Mouse (Mus musculus) Muller cell, postnatal 12 days (primary cell): ENCODE measurements around the gene Pacsin3.

ENCODE experiments used
- DNase-seq: peaks from one replicate; pipeline ENCODE4 v3.0.0-alpha.2; 2015; ENCODE audit errors: inconsistent ontology term

The Pacsin3 gene

DNA sequence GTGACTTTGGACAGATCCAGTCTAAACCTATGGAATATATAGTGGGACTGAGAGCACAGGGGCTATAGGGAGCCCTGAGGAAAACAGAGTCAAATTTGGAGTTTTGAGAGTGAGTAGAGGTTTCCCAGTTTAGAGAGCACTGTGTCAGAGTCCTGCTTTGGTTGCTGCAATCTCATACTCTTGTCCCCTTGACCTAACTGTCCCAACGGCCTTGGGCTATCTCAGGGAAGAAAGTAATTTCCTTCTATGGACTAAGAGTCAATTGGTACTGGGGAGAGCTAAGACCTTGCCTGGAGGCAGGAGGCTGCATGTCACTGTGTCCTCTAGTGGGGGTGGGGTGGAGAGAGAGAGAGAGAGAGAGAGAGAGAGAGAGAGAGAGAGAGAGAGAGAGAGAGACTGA is 3.1 kb downstream of the Pacsin3 start:
- DNase-seq, result no peak

DNA sequence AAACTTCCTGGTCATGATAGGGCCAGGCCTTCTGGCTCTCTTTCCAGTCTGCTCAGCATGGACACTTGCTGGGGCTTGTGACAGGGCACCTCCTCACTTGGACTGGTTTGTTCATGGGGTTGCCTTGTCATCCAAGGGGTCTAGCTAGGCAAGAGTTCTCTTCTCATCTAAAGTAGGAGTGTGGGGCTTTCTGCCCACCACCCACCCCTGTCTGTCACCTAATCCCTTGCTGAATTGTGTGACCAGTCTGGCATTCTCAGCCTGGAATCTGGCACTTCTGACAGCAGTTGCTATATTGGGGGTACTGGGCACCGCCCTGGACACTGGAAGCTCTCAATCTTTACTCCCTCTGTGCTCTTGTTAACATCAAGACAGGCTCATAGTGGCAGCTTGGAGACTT is 3.7 kb downstream of the Pacsin3 start:
- no peak for DNase-seq

DNA sequence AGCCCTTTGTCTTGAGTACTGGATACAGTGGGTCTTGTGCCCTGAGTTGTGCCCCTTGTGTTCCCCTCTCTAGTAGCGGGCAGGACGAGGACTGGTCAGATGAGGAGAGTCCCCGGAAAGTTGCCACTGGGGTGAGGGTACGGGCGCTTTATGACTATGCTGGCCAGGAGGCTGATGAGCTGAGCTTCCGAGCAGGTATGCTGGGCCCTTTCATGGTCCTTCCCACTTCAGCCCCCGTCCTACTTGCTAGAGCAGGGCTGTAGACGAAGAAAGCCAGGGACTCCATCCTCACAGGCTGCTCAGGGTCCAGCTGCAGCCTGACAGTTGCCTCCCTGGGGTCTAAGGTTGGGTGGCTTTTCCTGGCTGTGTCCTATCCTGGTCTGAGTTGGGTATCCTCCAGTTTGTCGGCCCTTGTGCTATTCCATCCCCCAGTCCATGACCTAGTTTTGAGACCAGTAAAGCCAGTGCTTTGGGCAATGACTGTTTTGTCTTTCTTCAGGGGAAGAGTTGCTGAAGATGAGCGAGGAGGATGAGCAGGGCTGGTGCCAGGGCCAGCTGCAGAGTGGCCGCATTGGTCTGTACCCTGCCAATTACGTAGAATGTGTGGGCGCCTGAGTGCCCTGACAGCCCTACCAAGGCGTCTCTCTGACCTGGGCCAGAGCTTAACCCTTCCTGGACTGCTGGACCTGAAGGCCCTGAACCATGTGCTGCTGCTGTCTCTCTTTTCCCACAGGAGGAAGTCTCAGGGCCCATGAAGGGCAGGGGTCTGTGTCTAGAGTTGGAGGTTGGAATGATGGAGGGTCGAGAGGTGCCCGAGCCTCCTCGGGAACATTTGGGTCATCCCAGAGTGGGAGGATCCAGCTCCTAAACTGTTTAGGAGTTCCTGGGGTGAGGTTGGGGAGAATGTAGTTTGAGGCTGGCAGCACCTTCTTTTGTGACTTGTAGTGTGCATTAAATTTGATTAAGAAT is 8.2 kb downstream of the Pacsin3 start:
- DNase-seq, result no peak

DNA sequence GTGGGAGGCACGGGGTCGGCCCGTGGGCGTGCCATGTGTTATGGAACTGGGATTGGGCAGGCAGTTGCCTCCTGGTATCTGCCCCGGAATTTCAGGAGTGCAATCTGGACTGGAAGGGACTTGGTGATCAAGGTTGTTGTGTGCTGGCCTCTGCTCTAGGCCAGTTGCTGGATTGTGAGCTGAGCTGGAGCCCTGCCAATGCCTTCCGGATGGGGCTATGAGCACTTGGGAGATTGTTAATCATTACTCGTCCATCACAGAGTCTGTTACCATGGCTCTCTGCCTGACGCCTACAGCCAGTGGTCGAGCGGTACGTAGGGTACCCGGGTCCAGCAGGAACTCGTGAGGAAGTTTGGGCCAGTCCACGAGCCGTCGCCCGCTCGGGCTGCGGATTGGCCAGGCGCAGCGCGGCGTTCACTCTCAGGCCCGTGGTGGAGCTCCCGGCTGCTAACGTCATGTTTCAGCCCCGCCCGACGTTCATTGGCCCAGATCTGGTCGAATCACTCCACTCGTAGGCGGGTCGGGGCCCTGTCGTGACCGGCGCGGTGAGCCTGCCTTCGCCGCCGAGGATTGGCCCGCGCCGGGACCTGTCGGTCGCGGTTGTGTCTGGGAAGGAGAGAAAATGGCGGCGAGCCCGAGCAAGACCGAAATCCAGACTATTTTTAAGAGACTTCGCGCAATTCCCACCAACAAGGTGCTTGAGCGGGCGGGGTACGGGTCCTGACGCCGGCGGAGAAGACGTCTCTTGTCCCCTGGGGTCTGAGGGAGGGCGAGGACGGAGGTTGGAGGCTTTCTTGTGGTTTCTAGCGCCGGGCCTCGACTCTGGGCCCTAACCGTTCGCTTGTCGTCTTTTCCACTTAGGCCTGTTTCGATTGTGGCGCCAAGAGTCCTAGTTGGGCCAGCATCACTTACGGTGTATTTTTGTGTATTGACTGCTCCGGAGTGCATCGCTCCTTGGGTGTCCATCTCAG is 9.2 kb downstream of the Pacsin3 start, which contains the start of gene Arfgap2:
TSS of gene Arfgap2 (plus strand) at position 264 of the 971 bp plus-strand sequence.
- peak; percentile 98 for DNase-seq

DNA sequence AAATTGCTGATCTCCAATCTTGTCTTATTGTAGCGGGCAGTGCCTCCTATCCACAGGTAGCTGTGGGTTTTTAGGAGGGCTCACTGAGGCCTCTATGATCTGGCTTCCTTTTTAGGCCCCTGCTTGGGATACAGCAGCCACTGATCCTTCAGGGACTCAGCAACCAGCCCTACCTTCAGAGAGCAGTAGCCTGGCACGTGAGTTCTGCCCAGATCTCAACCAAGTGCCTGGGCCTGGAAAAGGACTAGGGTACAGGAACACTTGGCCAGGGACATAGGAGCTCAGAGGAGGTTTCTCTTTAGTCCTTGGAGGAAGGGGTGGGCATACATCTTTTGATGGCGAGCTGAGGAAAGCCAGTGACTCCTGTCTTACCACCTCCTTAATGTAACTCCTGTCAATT is 12.3 kb downstream of the Pacsin3 start:
- DNase-seq, result no peak

DNA sequence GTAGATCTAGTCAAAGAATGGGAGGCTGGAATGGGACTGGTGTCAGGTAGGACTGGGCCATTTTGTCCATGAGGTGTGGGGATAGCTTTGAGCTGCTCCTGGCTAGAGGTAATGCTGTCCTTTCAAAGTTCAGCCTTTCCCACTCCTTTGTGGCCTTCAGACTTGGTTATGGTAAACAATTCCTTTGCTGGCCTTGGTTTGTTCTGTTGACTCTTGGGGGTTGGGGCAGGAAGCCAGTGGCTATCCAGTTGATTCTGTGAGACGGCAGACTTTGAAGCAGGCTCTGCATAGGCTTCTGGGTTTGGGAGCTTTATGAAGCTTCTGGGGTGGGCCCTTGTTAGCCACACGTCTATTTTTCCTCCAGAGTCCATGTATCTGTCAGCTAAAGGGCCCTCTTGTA is 13.0 kb downstream of the Pacsin3 start:
- no peak for DNase-seq

DNA sequence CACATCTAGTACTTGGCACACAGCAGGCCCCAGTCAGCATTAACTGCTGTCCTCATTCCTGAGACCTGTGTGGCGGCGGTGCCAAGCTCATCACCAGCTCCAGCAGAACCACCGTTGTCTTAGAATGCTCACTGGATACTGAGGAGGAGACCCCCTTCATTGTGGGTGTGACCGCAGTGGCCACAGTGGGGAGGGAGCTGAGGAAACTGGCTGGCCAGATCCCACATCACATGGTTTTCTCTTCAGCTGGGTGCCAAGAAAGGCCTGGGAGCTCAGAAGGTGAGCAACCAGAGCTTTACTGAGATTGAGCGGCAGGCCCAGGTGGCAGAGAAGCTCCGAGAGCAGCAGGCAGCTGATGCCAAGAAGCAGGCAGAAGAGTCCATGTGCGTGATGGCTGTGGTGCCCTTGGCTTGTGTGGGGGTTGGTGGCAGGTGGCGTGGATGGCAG is 14.0 kb downstream of the Pacsin3 start:
- DNase-seq, result no peak

DNA sequence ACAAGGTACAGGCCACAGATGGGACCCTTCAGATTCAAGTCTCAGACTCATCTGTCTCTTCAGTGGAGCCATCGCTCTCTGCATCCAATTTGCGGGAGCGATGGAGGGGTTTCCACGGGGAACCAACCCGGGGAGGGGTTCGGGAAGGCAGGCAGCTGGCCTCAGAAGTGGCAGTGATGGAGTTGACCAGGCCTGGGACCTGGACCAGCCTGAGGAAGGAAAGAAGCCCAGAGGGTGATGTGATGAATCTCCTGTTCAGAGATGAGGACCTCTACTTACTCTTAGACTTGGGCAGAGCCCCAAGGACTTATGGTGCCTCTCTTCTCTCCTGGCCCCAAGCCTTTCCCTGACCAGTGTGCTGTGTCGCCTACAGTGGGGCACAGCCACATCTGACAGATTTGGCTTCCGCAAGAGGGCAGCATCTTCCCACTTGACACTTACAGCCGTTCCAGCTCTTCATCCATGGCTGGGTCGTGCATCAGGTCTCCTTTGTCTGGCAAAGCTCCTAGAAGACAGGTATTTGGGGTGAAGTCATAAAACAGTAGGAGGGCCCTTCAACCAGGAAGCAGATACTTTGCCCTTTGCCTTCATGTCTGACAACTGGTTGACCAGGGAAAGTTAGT is 23.1 kb downstream of the Pacsin3 start:
- no peak for DNase-seq

DNA sequence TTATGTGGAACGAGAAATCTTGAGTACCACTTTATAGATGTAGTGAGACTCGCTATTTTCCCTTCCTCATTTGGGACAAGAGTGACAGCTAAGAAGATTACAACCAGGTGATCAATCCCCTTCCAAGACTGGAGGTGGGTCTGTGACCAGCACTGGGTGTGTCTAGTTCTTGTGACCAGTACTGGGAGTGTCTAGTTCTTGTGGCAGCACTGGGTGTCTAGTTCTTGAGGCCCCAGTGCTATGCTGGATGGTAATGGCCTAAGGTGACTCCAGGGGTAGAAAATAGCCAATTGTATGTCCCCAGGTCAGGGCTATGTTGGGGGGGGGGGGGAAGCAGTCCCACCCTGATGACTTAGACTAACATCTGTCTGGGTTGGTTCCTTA is 23.6 kb downstream of the Pacsin3 start:
- DNase-seq, result no peak

DNA sequence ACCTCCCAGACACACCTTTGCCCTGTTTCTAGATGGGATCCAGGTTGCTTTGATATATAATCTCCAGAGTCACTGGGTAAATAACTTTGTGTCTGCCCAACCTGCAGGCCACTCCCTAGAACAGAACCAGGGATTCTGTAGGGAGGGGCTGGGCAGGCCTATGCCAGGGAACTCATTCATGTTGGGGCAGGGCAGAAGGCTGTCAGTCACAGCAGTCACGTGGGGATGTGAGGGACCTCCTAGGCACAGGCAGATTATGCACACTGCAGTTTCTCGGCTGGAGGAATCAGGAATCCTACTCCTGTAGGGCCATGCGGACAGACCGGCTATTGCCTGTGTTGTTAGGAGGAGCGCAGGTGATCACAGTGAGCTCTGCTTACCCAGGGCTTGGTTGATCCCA is 25.6 kb downstream of the Pacsin3 start:
- DNase-seq, result no peak

DNA sequence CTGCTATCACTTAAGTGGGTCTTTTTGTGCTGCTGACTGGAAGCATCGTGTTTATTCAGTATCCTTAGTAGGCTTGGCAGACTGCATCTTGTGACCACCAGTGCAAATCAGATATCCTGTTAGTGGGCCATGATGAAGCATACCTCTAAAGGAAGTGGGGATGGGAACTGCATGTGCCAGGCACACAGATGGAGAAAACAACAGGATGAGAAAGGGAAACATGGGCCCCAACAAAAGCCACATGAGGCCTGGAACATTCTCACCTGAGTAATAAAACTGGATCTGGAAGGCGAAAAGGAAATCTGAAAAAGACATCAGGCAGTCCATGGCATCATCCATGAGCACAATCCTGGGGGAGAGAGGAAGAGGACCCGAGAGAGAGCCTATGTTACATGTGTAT is 28.2 kb downstream of the Pacsin3 start:
- no peak for DNase-seq

DNA sequence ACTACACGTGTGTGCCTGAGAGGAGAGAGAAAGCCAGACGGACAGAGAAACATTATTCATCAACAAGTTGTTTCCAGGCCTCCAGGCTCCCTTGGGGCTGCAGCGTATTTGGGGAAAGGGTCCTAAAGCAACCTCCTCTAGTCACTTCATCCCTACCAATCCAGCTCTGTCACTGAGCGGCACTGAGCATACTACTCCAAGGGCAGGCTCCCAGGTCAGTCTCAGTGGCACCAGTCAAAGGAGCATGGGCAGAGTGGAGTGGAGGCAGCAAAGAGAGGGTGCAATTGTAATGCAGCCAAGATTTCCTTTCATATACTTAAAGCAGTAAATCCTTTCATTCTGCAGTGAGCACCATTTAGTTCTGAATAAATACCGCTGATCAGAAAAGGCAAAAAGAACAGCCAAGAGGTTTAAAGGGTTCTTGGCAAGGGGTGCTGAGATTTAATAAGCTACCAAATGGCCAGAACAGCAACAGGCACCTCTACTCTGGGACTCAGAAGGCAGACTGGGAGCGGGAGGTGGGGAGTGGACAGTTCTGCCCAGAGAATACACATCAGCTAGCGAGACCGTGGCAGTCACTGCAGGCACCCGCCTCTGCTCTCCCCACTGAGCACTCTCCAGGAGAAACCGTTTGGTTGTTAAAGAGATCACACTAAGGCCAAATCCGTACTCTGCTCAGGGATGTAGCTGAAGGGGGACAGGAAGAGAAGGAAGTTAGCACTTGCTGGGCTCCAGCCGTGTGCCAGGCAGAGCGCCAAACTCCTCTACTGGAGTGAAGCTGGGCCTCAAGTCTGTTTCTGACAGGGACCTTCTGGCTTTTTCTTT is 28.8 kb downstream of the Pacsin3 start:
- peak; percentile 45 for DNase-seq

DNA sequence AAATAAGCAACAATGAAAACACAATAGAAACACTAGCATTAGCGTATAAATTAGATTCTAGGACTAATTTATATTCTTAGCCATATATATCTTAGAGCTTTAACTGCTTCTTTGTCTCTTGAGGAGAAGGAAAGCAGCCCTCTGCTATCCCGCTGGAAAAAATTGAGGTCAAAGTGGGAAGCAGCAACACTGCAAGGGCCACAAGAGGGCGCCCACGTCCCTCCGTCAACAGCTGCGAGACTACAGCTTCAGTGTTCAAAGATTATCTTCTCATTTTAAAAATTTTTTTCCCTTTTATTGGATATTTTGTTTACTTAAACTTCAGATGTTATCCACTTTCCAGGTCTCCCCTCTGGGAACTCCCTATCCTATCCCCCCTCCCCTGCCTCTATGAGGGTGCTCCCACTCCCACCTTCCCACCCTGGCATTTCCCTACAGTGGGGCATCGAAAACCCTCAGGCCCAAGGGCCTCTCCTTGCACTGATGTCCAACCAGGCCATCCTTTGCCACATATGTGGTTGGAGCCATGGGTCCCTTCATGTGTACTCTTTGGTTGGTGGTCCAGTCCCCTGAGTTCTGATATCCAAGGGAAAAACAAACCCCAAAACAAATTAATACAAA is 30.2 kb downstream of the Pacsin3 start:
- peak; percentile 74 for DNase-seq

DNA sequence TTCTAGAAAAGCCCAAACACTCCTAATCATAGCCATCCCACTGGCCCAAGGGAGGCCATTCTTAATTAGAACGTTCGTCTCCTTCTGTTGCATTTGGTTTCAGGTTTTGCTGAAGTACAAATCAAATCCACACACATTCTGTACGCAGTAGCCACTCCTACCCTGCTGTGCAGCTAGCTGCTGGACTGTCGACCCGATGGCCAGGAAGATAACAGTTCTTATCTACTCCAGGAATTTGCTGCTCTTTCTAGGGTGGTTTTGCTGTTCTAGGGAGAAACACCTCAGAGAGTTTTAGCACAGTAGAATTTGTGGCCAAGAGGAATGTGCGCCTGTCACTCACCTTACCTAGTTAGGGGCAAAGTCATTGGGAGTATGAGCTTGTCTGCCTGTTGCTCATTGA is 31.8 kb downstream of the Pacsin3 start:
- no peak for DNase-seq

DNA sequence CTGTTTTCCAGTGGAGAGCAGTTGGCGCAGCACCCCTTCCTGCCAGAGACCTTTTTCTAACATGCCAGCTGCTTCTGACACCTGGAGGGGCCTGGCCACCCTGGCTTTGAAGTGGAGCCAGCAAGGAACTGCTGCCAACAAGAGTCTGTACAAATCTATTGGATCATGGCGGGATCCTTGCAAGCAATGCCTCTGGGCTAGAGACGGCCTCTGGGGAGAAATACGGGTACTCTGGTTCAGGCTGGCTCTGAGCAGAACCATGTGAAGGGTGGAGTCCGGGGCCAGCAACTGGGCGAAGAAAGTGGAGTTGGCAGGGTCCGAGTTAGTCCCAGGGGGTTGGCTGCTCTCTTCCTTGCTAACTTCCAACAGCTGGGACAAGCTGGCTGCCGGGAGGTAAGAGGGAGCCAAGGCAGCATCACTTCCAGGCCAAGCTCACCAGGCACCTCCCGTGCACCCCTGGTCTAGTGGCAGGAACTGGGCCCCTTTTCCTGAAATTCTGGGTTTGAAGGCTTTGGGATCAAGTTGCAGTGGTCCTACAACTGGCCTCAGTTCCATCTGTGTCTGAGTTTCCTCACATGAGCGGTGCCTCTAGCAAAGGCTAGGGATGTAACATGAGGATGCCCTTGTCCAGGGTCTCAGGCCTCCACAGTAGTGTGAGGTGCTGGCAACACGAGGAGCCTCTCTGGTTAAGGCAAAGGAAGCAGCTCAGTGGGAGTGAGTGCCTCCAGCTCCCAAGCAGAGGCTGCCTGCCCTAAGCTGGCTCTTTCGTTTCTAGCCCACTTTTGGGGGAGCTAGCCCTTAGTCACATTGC is 35.6 kb downstream of the Pacsin3 start:
- no peak for DNase-seq

DNA sequence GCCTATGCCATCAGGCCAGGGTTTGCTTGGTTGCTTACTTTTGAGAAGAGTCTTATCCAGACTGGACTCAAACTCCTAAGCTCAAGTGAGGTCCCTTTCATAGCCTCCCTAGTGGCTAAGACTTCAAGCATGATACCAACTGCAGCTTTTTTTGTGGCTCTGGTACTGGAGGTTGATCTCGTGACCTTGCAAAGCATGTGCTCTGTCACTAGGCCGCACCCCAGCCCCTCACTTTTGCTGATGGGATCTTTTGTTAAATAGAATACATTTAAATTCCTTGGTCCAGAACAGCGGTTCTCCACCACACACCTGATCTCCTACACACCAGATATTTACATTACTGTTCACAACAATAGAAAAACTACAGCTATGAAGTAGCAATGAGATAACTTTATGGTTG is 38.5 kb downstream of the Pacsin3 start:
- DNase-seq, result no peak

DNA sequence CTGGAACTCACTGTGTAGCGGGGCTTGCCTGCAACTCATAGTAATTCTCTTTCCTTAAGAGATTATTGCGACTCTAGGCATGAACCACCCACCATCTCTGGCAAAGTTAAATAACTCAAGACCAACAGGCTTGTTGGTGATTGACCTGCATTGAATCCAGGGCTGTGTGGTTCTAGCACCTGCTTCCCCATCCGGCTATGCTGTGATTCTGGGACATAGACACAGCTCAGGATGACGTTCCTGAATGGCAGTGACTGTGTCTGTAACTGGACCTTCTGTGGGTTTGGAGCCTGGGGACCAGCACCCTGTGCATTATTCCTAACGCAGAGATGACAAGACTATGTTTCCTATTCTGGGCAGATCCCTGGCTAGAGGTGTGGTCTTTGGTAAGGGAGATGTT is 40.1 kb downstream of the Pacsin3 start:
- DNase-seq, result no peak

DNA sequence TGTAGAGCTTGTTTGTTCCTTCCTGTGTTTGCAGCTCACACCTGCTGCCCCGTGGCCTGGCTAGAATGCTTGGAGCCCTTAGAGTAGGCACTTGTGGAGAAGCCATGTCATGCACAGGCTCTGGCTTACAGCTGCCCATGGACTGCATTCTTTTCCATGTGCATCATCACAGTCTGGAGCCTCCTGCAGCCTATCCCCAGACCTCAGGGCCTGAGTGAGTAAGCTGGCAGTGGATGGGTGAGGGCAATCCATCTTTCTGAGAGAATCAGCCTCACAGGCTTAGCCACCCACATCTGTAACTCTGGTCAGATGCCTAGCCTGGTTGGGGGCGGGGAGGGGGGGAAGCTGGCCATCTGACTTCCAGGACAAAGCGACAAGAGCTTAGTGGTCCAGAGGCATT is 43.4 kb downstream of the Pacsin3 start:
- DNase-seq, result peak; percentile 92

DNA sequence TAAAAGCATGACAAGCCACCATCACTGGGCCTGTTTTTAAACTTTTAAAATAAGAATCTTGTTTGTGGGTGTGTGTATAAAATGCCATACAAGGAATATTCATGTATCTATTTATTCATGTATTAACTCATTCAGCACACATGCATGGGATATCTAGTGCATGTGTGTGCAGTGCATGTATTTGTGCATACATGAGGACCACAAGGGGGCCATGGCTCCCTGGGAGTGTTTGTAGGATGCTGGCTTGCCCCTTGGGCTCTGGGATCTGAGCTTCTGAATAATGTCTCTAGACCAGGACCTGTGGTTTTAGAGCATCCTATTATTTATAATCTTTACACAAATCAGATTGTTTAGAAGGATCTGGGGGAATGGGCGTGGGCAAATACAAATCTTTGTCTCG is 45.0 kb downstream of the Pacsin3 start:
- DNase-seq, result no peak

DNA sequence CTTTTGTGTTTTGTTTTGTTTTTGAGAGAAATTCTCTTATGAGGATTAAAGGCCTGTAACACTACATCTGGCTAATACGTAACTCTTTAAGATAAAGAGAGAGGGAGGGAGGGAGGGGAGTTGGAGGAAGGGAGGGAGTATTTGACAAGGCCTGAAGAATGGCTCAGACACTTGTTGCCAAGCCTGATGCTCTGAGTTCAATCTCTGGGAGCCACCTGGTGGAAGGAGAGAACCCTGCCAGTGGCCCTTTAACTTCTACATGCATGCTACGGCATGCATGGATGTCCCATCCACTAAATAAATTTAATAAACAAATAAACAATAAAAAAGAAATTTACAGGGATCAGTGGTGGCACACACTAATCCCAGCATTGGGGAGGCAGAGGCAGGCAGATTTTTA is 46.1 kb downstream of the Pacsin3 start:
- DNase-seq, result no peak
